Mouse (Mus musculus) limb, embryonic 11.5 days (tissue): ENCODE results near the gene 1500009C09Rik. TPM values are rescaled to one million over a fixed set of nuclear protein-coding genes. Genes with fewer than 3 reads are reported as not detected.

Experiments used
- ATAC-seq: fragments of 200-750 bp; cut with Nextera tagmentation; 2 replicates; pipeline ENCODE4 v1.8.0; 2017; ENCODE audit warnings: low read depth; ENCODE audit not compliant: insufficient number of reproducible peaks, low FRiP score, low TSS enrichment
- DNase-seq: peaks from one replicate; pipeline ENCODE4 v3.0.0-alpha.2; 2015; ENCODE audit warnings: low spot score
- H3K27ac ChIP-seq: fragments of 300-500 bp; sonication (generic); replicated peaks from 2 replicates; pipeline ENCODE4 v1.5.1; 2014; ENCODE audit warnings: low read depth, mild to moderate bottlenecking, low read length
- H3K27me3 ChIP-seq: fragments of 300-500 bp; sonication (generic); 2 replicates; pipeline ENCODE4 v1.6.1; 2014; ENCODE audit warnings: mild to moderate bottlenecking, low read length, mixed read lengths; ENCODE audit not compliant: control insufficient read depth, insufficient read depth
- H3K36me3 ChIP-seq: fragments of 300-500 bp; sonication (generic); 2 replicates; pipeline ENCODE4 v1.6.1; 2014; ENCODE audit warnings: mild to moderate bottlenecking, low read length, moderate library complexity, mixed read lengths; ENCODE audit not compliant: control insufficient read depth, insufficient read depth
- H3K4me1 ChIP-seq: fragments of 300-500 bp; sonication (generic); 2 replicates; pipeline ENCODE4 v1.6.1; 2014; ENCODE audit warnings: low read length, mixed read lengths; ENCODE audit not compliant: control insufficient read depth, insufficient read depth
- H3K4me2 ChIP-seq: fragments of 300-500 bp; sonication (generic); 2 replicates; pipeline ENCODE4 v1.6.1; 2014; ENCODE audit warnings: low read depth, mild to moderate bottlenecking, moderate library complexity; ENCODE audit not compliant: severe bottlenecking
- H3K4me3 ChIP-seq: fragments of 300-500 bp; sonication (generic); 2 replicates; pipeline ENCODE4 v1.5.1; 2014; ENCODE audit warnings: low read depth, low read length
- H3K9ac ChIP-seq: fragments of 300-500 bp; sonication (generic); 2 replicates; pipeline ENCODE4 v1.6.1; 2014; ENCODE audit warnings: mild to moderate bottlenecking, low read length
- H3K9me3 ChIP-seq: fragments of 300-500 bp; sonication (generic); 2 replicates; pipeline ENCODE4 v1.6.1; 2016; ENCODE audit warnings: low read length; ENCODE audit not compliant: control insufficient read depth
- WGBS: fragments of 180-500 bp; shearing (Covaris S2); extraction: QIAGEN DNeasy Blood & Tissue Kit; methylation state at CpG from one replicate; pipeline ENCODE4 v1.1.7; 2014; 5-methylcytosine and 5-hydroxymethylcytosine counted together
- polyA plus RNA-seq: library from polyadenylated mRNA; unstranded; fragments of >200 nt; fragmentation: Nextera tagmentation; extraction: Ambion mirVana; gene quantifications from 2 replicates; pipeline ENCODE4 v1.2.1, GENCODE M21; 2014

The 1500009C09Rik gene
- polyA plus RNA-seq, 1 experiment from 2014 or later = not detected

DNA sequence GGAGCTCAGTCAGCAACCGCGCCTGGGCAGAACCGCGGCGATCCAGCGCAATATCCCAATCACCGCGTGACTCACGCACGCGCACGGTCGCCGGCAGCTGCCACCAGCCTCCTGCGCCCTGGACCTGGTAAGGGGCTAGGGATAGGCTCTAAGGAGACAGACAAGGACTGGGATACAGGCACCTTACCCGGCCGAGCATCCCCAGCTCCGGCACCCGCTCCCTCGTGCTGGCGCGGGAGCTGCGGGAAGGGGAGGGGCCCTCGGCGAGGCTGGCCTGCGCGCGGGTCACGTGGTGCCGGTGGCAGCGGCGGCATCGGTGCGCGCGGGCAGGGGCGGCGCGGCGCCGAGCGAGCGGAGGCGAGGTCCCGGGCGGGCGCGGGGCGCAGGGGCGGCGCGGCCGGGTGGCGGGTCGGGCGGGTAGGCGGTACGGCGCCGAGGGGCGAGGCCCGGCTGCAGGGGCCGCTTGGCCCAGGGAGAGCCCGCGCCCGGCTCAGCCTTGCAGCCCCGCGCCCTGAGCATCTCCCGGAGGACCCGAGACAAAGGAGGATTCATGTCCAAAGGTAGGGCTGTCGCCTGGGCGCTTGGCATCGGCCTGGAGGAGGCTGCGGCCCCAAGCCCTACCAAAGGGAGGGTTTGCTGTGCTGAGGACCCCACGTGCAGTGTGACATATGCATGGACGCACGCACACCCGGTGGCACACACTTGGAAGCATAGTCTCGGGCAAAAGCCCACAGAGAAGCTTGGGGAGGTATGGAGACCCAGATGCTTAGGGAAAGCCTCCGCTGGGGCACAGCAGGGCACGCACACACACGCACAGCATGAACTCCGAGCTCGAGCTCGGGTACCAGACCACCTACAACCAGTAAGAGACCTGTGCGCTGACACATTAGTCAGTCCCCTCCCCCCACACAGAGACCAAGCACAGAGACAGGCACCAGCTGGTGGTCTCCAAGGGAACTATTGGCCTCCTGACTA lies 23.0 kb downstream of the 1500009C09Rik start:
- ATAC-seq = peak; percentile 52; the same call in 1 of the 2 replicates
- no peaks in the 10 kb centered on the region for H3K9me3 ChIP-seq
- peak overlapping the region; percentile 73 for H3K4me3 ChIP-seq
- H3K4me1 ChIP-seq = 0 out of 2 replicates have a peak, but pooled peaks cover 3% of the 10 kb centered on the region
- no peaks in the 10 kb centered on the region for H3K36me3 ChIP-seq
- peak; percentile 73 for DNase-seq
- H3K4me2 ChIP-seq = peak overlapping the region; percentile 95
- H3K9ac ChIP-seq = peak overlapping the region; percentile 73
- under 1% methylated on average over 70 of the region's 86 CpGs for WGBS
- H3K27me3 ChIP-seq = peaks cover 20% of the 10 kb centered on the region
- no peak overlapping the region for H3K27ac ChIP-seq

DNA sequence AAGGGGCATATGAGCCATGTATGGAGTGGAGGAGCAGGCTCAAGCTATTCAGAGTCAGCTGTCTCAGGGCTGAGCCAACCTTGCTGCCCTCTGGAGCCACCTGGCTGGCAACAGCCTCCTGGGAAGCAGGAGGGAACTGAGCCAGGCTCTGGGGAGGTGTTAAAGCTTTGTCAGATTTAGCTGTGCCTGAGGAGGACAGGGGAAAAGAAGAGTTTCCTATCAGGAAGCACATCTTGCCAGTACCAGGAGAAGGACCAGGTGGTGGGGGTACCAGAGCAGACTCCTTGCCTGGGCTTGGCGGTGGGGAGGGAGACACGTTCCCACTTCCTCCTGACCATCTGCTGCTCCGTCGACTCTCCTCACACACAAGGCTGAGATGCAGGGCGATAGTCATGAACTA lies 25.4 kb downstream of the 1500009C09Rik start:
- ATAC-seq = no peak
- Histone ChIP-seq H3K9ac (no peak overlapping the region), H3K4me3 (no peak overlapping the region), H3K4me2 (no peak overlapping the region), H3K27ac (no peak overlapping the region), H3K9me3 (no peaks in the 10 kb centered on the region), H3K4me1 (0 out of 2 replicates have a peak, but pooled peaks cover 3% of the 10 kb centered on the region), H3K36me3 (no peaks in the 10 kb centered on the region), H3K27me3 (peaks cover 16% of the 10 kb centered on the region)
- DNase-seq = no peak
- 72% methylated on average over 5 of the region's 5 CpGs for WGBS

- H3K4me3 ChIP-seq = no peak overlapping the region
- peaks cover 3% of the 10 kb centered on the region; the same call in 1 of the 2 replicates for H3K36me3 ChIP-seq
- ATAC-seq (no peak), DNase-seq (no peak)
- 85% methylated on average over 4 of the region's 4 CpGs for WGBS
- no peaks in the 10 kb centered on the region for H3K9me3 ChIP-seq
- 0 out of 2 replicates have a peak, but pooled peaks cover 3% of the 10 kb centered on the region for H3K4me1 ChIP-seq
- H3K9ac ChIP-seq = no peak overlapping the region
- no peak overlapping the region for H3K4me2 ChIP-seq
- H3K27ac ChIP-seq = no peak overlapping the region
- H3K27me3 ChIP-seq = no peaks in the 10 kb centered on the region
Observed at GRCm38 (mm10) chr15:82280638-82281037, 28.4 kb downstream of the 1500009C09Rik start.

DNA sequence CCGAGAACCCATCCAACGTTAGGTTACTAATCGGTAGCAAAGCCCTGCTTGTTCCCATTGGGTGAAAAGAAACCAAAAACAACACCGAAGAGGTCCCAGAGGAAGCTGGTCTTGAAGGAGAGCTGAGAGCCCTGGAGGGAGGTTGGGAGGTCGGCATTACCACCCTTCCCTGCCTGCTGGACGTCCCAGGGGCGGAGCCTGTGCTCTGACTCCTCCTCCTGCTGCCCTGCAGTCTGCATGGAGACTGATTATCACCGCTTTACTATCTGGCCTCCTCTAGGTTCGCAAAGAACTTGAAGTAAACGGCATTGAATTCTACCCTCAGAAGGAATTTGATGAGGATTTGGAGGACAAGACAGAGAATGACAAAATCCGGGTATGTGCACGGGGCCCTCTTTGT lies 34.0 kb downstream of the 1500009C09Rik start:
- no peaks in the 10 kb centered on the region for H3K4me1 ChIP-seq
- H3K9me3 ChIP-seq = no peaks in the 10 kb centered on the region
- no peak for ATAC-seq
- no peak overlapping the region for H3K27ac ChIP-seq
- no peak overlapping the region for H3K9ac ChIP-seq
- no peak for DNase-seq
- H3K36me3 ChIP-seq = peaks cover 3% of the 10 kb centered on the region; the same call in 1 of the 2 replicates
- no peak overlapping the region for H3K4me2 ChIP-seq
- no peaks in the 10 kb centered on the region for H3K27me3 ChIP-seq
- WGBS = 56% methylated on average over 12 of the region's 12 CpGs
- H3K4me3 ChIP-seq = no peak overlapping the region

DNA sequence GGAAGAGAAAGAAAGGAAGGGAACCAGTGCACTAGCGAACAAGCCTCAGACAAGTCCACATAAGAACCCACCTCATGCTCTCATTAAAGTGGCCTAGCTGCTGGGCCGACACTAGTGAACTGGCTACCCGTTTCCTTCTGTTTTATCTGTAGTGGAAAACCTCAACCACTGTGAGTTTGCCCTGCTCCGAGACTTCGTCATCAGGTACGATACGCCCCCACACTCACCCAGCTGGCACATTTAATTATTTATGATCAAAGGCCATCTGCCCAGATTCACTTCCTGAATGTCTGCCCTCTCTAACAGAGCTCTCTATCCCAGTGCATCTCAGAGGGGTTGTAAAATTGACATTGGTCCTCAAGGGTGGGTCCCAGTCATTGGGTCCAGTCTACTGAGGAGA lies 38.1 kb downstream of the 1500009C09Rik start:
- Histone ChIP-seq H3K4me3 (no peak overlapping the region), H3K9ac (no peak overlapping the region), H3K27ac (no peak overlapping the region), H3K36me3 (peaks cover 2% of the 10 kb centered on the region; the same call in 1 of the 2 replicates), H3K27me3 (no peaks in the 10 kb centered on the region), H3K4me2 (no peak overlapping the region), H3K4me1 (peaks cover 4% of the 10 kb centered on the region; the same call in 1 of the 2 replicates), H3K9me3 (no peaks in the 10 kb centered on the region)
- DNase-seq = no peak
- 90% methylated on average over 7 of the region's 7 CpGs for WGBS
- ATAC-seq = no peak

- H3K4me1 ChIP-seq = peaks cover 4% of the 10 kb centered on the region; the same call in 1 of the 2 replicates
- 27% methylated on average over 5 of the region's 5 CpGs for WGBS
- H3K9me3 ChIP-seq = no peaks in the 10 kb centered on the region
- no peaks in the 10 kb centered on the region for H3K27me3 ChIP-seq
- DNase-seq (no peak), ATAC-seq (no peak)
- peaks cover 2% of the 10 kb centered on the region; the same call in 1 of the 2 replicates for H3K36me3 ChIP-seq
- 0 out of 2 replicates have a peak overlapping the region, but pooled peaks have one; percentile 11 for H3K4me2 ChIP-seq
- no peak overlapping the region for H3K4me3 ChIP-seq
- no peak overlapping the region for H3K27ac ChIP-seq
- no peak overlapping the region for H3K9ac ChIP-seq
Observed at GRCm38 (mm10) chr15:82292851-82293250, 40.7 kb downstream of the 1500009C09Rik start.

GRCm38 (mm10) chr15:82293271-82293711 lies 41.1 kb downstream of the 1500009C09Rik start:
- ATAC-seq (peak; percentile 39; the same call in 1 of the 2 replicates), DNase-seq (peak; percentile 44)
- H3K27ac ChIP-seq = no peak overlapping the region
- H3K4me3 ChIP-seq = no peak overlapping the region
- 17% methylated on average over 7 of the region's 7 CpGs for WGBS
- peaks cover 2% of the 10 kb centered on the region; the same call in 1 of the 2 replicates for H3K36me3 ChIP-seq
- peaks cover 4% of the 10 kb centered on the region; the same call in 1 of the 2 replicates for H3K4me1 ChIP-seq
- no peaks in the 10 kb centered on the region for H3K9me3 ChIP-seq
- H3K27me3 ChIP-seq = no peaks in the 10 kb centered on the region
- H3K4me2 ChIP-seq = 0 out of 2 replicates have a peak overlapping the region, but pooled peaks have one; percentile 11
- H3K9ac ChIP-seq = no peak overlapping the region

GRCm38 (mm10) chr15:82294059-82294458 lies 41.9 kb downstream of the 1500009C09Rik start:
- ATAC-seq (no peak), DNase-seq (peak; percentile 41)

More at GRCm38 (mm10) chr15:82294059-82294458, 41.9 kb downstream of the 1500009C09Rik start:
- Histone ChIP-seq H3K27ac (no peak overlapping the region), H3K9ac (no peak overlapping the region), H3K4me1 (peaks cover 4% of the 10 kb centered on the region; the same call in 1 of the 2 replicates), H3K27me3 (no peaks in the 10 kb centered on the region), H3K4me3 (no peak overlapping the region), H3K4me2 (no peak overlapping the region), H3K36me3 (peaks cover 2% of the 10 kb centered on the region; the same call in 1 of the 2 replicates), H3K9me3 (no peaks in the 10 kb centered on the region)
- WGBS = 59% methylated on average over 8 of the region's 8 CpGs
